Mouse (Mus musculus): ENCODE measurements around the gene Commd6.

DNA sequence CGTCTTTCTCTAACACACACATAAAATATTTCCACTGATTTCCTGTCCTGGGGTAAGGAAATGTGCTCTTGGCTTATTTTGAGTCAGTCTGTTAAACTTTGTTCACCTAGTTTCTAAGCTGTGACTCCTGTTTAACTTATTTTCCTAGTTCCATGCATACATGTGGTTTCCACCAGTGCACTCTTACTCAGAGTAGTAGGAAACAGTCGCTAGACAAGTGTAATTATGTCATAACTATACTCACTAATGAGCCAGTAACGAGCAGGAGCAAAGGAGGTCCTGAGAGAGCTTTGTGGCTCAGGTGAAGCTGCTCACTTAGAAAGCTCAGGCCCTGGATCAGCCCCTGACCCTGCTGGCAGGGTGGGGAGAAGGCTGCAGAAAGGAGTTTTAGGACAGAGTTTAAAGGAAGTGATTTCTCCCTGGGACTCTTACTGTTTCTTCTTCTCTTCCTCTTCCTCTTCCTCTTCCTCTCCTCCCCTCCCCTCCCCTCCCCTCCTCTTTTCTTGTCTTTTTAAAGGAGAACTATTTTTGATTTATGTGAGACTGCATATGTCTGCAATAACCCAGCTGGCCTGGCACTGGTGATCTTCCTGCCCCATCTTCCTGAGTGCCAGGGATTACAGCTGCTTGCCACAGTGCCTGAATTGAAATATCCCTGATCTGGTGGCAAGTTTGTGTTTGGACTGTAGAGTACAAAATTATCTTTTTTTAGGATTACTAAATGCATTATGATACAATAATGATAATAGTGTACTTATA is 21.3 kb upstream of the Commd6 start:
- TF ChIP-seq TAL1 (conservative IDR thresholded peaks at IDR 0.05; ENCODE audit: low read depth, low read length) (no peak), POLR2AphosphoS5 (IDR thresholded peaks at IDR 0.05; ENCODE audit: insufficient replicate concordance, low read depth, low read length) (no peak), CTCF (IDR thresholded peaks at IDR 0.05; ENCODE audit: low read depth, low read length) (no peak)
